Mouse (Mus musculus): Measurements from ENCODE around the gene Prkd1. TPM values are rescaled to one million over a fixed set of nuclear protein-coding genes. Genes with fewer than 3 reads are reported as not detected.

Prkd1 gene
- total RNA-seq, 1 experiment: 3.0 TPM

DNA sequence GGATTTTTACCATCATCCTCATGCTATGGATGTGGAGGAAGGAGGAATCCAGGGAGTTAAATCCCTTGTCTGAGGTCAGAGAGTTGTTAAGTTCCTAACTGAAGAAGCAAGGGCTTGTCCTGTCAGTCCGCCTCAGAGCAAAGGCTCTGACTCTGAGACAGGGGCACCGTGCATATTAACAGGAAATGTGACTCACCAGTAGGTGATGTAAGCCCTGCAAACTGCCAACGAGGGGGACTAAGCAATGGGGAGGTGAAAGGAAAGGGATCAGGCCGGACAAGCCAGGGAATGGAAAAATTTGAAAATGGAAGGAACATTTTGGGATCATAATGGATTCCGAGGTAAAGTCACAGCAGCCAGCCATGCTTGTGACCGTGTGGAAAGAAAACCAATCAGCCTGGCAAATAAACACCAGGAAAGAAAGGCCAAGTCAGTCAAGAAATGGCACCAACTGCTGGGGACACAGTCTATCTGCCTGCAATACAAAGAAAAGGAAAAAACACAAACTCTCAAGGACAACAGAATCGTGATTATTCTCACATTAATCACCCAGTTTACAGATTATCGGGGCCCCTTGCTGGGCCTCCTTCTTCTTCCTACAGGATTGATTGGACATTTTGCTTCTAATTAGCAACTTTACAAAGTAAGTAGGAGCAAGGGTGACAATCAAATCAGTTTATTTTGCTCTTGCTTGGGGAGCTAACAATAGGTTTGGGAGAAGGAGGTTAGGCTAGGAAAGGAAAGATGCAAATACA lies 103.9 kb downstream of the Prkd1 start:
- Histone ChIP-seq H3K4me1 (ENCODE audit: control insufficient read depth in 2 of 2, insufficient read depth in 2 of 2, low read length in 2 of 2, poor library complexity in 1 of 2) (no peaks in the 10 kb centered on the region), H3K36me3 (ENCODE audit: control insufficient read depth, insufficient read depth, low read length, poor library complexity, severe bottlenecking) (no peaks in the 10 kb centered on the region), H3K4me3 (ENCODE audit: insufficient read depth in 1 of 2, low read depth in 1 of 2, low read length in 2 of 2, poor library complexity in 1 of 2, severe bottlenecking in 1 of 2) (no peak overlapping the region), H3K9me3 (ENCODE audit: control insufficient read depth, insufficient read depth, low read depth, low read length) (no peaks in the 10 kb centered on the region), H3K27ac (ENCODE audit: insufficient read depth, low read depth, low read length, poor library complexity, severe bottlenecking) (no peak overlapping the region), H3K9ac (ENCODE audit: insufficient read depth, low read depth, low read length, poor library complexity, severe bottlenecking) (no peak overlapping the region)
- in situ Hi-C loops (cut with MboI; ENCODE audit: low sequenced_read_pairs in 2 of 2, unreplicated experiment in 2 of 2): no loop called here
- no peak for DNase-seq (ENCODE audit: low read depth, low spot score)
- TF ChIP-seq HCFC1 (IDR thresholded peaks at IDR 0.05; ENCODE audit: borderline replicate concordance, insufficient read depth, low read length) (no peak), ZNF384 (IDR thresholded peaks at IDR 0.05; ENCODE audit: low read depth, low read length) (no peak), CHD2 (IDR thresholded peaks at IDR 0.05; ENCODE audit: low read depth, low read length) (no peak), MAFK (IDR thresholded peaks at IDR 0.05; ENCODE audit: insufficient read depth, low read depth, low read length) (no peak), ZC3H11A (IDR thresholded peaks at IDR 0.05; ENCODE audit: borderline replicate concordance, low read depth, low read length) (no peak)

DNA sequence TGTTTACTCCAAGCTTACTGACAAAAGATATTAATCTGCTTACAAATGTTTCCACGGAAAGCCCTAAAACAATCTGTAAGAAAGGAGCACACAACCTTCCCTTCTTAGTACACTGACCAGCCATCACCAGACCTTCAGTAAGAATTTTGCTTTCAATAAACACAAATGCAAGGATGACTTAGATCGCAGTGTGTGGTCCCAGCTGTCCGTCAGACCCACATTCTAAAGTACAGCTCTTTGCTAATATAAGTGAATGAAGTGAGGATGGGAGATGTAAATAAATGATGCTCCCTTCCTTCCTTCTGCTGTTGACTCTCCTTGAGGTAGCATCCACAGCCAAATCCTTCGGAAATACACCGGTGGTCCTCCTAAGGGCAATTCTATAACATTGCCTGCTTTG lies 108.1 kb downstream of the Prkd1 start:
- no peak overlapping the region for H3K9ac ChIP-seq (ENCODE audit: insufficient read depth, low read depth, low read length, poor library complexity, severe bottlenecking)
- no peaks in the 10 kb centered on the region for H3K9me3 ChIP-seq (ENCODE audit: control insufficient read depth, insufficient read depth, low read depth, low read length)
- no peak overlapping the region for H3K27ac ChIP-seq (ENCODE audit: insufficient read depth, low read depth, low read length, poor library complexity, severe bottlenecking)
- no peak overlapping the region for H3K4me3 ChIP-seq (ENCODE audit: insufficient read depth in 1 of 2, low read depth in 1 of 2, low read length in 2 of 2, poor library complexity in 1 of 2, severe bottlenecking in 1 of 2)
- in situ Hi-C loops (cut with MboI; ENCODE audit: low sequenced_read_pairs in 2 of 2, unreplicated experiment in 2 of 2): no loop called here
- no peak for TF ChIP-seq MAFK (IDR thresholded peaks at IDR 0.05; ENCODE audit: insufficient read depth, low read depth, low read length)
- no peak for TF ChIP-seq ZC3H11A (IDR thresholded peaks at IDR 0.05; ENCODE audit: borderline replicate concordance, low read depth, low read length)
- TF ChIP-seq CHD2 (IDR thresholded peaks at IDR 0.05; ENCODE audit: low read depth, low read length): no peak
- H3K4me1 ChIP-seq (ENCODE audit: control insufficient read depth in 2 of 2, insufficient read depth in 2 of 2, low read length in 2 of 2, poor library complexity in 1 of 2): no peaks in the 10 kb centered on the region
- no peak for DNase-seq (ENCODE audit: low read depth, low spot score)
- no peaks in the 10 kb centered on the region for H3K36me3 ChIP-seq (ENCODE audit: control insufficient read depth, insufficient read depth, low read length, poor library complexity, severe bottlenecking)

DNA sequence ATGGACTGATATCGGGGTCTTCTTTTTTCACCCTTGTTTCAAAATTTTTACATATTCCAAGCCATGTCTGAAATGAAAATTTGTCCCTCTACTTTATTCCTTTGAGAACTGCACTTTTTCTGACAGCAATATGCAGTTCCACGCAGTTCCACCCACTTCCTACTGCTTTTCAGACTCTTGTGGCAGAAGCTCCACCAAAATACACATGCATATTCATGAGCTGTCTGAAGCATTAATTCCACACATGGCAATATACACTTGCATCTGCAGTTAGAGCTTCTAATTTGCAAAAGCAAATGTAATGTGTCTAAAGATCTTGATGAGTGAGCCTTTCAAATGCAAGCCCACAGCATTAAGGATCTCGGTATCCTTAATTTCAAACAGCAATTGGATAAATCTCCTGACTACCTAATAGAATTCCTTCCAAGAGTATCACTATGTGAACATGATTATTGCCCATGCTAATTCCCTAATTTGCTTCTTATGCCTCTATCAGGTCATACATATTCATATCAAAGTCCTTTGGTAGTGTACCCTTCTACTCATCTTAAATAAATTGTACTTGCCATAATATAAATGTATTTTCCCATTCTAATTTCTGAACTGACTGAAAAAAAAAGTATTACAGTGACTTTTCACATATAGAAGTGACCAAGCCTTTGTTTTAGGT lies 110.5 kb downstream of the Prkd1 start:
- TF ChIP-seq ZC3H11A (IDR thresholded peaks at IDR 0.05; ENCODE audit: borderline replicate concordance, low read depth, low read length) (no peak), HCFC1 (IDR thresholded peaks at IDR 0.05; ENCODE audit: borderline replicate concordance, insufficient read depth, low read length) (no peak), CHD2 (IDR thresholded peaks at IDR 0.05; ENCODE audit: low read depth, low read length) (no peak), MAFK (IDR thresholded peaks at IDR 0.05; ENCODE audit: insufficient read depth, low read depth, low read length) (no peak), ZNF384 (IDR thresholded peaks at IDR 0.05; ENCODE audit: low read depth, low read length) (no peak)
- Histone ChIP-seq H3K4me1 (ENCODE audit: control insufficient read depth in 2 of 2, insufficient read depth in 2 of 2, low read length in 2 of 2, poor library complexity in 1 of 2) (no peaks in the 10 kb centered on the region), H3K9ac (ENCODE audit: insufficient read depth, low read depth, low read length, poor library complexity, severe bottlenecking) (no peak overlapping the region), H3K36me3 (ENCODE audit: control insufficient read depth, insufficient read depth, low read length, poor library complexity, severe bottlenecking) (no peaks in the 10 kb centered on the region), H3K9me3 (ENCODE audit: control insufficient read depth, insufficient read depth, low read depth, low read length) (no peaks in the 10 kb centered on the region), H3K4me3 (ENCODE audit: insufficient read depth in 1 of 2, low read depth in 1 of 2, low read length in 2 of 2, poor library complexity in 1 of 2, severe bottlenecking in 1 of 2) (no peak overlapping the region), H3K27ac (ENCODE audit: insufficient read depth, low read depth, low read length, poor library complexity, severe bottlenecking) (no peak overlapping the region)
- in situ Hi-C loops (cut with MboI; ENCODE audit: low sequenced_read_pairs in 2 of 2, unreplicated experiment in 2 of 2): no loop called here
- DNase-seq (ENCODE audit: low read depth, low spot score): no peak

GRCm38 (mm10) chr12:50537761-50538160 lies 111.1 kb downstream of the Prkd1 start:
- Histone ChIP-seq H3K4me1 (ENCODE audit: control insufficient read depth in 2 of 2, insufficient read depth in 2 of 2, low read length in 2 of 2, poor library complexity in 1 of 2) (no peaks in the 10 kb centered on the region), H3K4me3 (ENCODE audit: insufficient read depth in 1 of 2, low read depth in 1 of 2, low read length in 2 of 2, poor library complexity in 1 of 2, severe bottlenecking in 1 of 2) (no peak overlapping the region), H3K9me3 (ENCODE audit: control insufficient read depth, insufficient read depth, low read depth, low read length) (no peaks in the 10 kb centered on the region), H3K27ac (ENCODE audit: insufficient read depth, low read depth, low read length, poor library complexity, severe bottlenecking) (no peak overlapping the region), H3K9ac (ENCODE audit: insufficient read depth, low read depth, low read length, poor library complexity, severe bottlenecking) (no peak overlapping the region), H3K36me3 (ENCODE audit: control insufficient read depth, insufficient read depth, low read length, poor library complexity, severe bottlenecking) (no peaks in the 10 kb centered on the region)
- no peak for TF ChIP-seq HCFC1 (IDR thresholded peaks at IDR 0.05; ENCODE audit: borderline replicate concordance, insufficient read depth, low read length)
- TF ChIP-seq ZC3H11A (IDR thresholded peaks at IDR 0.05; ENCODE audit: borderline replicate concordance, low read depth, low read length): no peak
- in situ Hi-C loops (cut with MboI; ENCODE audit: low sequenced_read_pairs in 2 of 2, unreplicated experiment in 2 of 2): no loop called here
- DNase-seq (ENCODE audit: low read depth, low spot score): no peak
